Mouse (Mus musculus) brain, embryonic 14.5 days (tissue): ENCODE data around the gene Nisch. TPM values are rescaled to one million over a fixed set of nuclear protein-coding genes. Genes with fewer than 3 reads are reported as not detected.

Source experiments
- DNase-seq: peaks from one replicate; pipeline ENCODE4 v3.0.0-alpha.2; 2011; ENCODE audit warnings: low read depth
- CTCF ChIP-seq: fragments of 200-500 bp; IDR thresholded peaks from 2 replicates; pipeline ENCODE4 v1.5.1; 2012; ENCODE audit warnings: inconsistent platforms, mild to moderate bottlenecking, moderate library complexity, borderline replicate concordance; ENCODE audit not compliant: insufficient read depth, insufficient read length; ENCODE audit errors: extremely low read depth
- POLR2A ChIP-seq: fragments of 200-500 bp; IDR thresholded peaks from 2 replicates; pipeline ENCODE4 v1.6.1; 2012; ENCODE audit warnings: mild to moderate bottlenecking, inconsistent platforms, borderline replicate concordance; ENCODE audit not compliant: poor library complexity, insufficient read depth, insufficient read length, severe bottlenecking; ENCODE audit errors: extremely low read depth
- polyA plus RNA-seq: library from polyadenylated mRNA; depleted of rRNA; stranded (reverse); fragments of >200 nt; gene quantifications from 2 replicates; pipeline ENCODE4 v1.2.3, GENCODE M21; 2012

Gene Nisch
- polyA plus RNA-seq, 1 experiment = 506 TPM

- no peak for TF ChIP-seq CTCF
- TF ChIP-seq POLR2A = no peak
- DNase-seq = no peak
Measured at GRCm38 (mm10) chr14:31169508-31169907, 47.2 kb downstream of the Nisch start.

GRCm38 (mm10) chr14:31168425-31168824, 48.3 kb downstream of the Nisch start, which contains the start of gene Stab1:
Gene Stab1, minus strand, starts transcription at chr14:31168641.
- no peak for TF ChIP-seq POLR2A
- TF ChIP-seq CTCF = no peak
- DNase-seq = no peak

- DNase-seq = peak; percentile 52
- TF ChIP-seq POLR2A (no peak), CTCF (no peak)
Measured at GRCm38 (mm10) chr14:31166827-31167226, 49.9 kb downstream of the Nisch start.

- no peak for TF ChIP-seq CTCF
- TF ChIP-seq POLR2A = no peak
- DNase-seq = peak; percentile 15
Measured at GRCm38 (mm10) chr14:31165991-31166630, 50.6 kb downstream of the Nisch start.

- no peak for DNase-seq
- TF ChIP-seq CTCF = no peak
- TF ChIP-seq POLR2A = no peak
Measured at GRCm38 (mm10) chr14:31165458-31165857, 51.3 kb downstream of the Nisch start.

GRCm38 (mm10) chr14:31165010-31165409, 51.7 kb downstream of the Nisch start:
- TF ChIP-seq POLR2A = no peak
- no peak for TF ChIP-seq CTCF
- DNase-seq = no peak

- DNase-seq = peak; percentile 52
- TF ChIP-seq POLR2A = no peak
Measured at GRCm38 (mm10) chr14:31164067-31164466, 52.7 kb downstream of the Nisch start.

GRCm38 (mm10) chr14:31161638-31162037, 55.1 kb downstream of the Nisch start:
- TF ChIP-seq CTCF (no peak), POLR2A (no peak)
- no peak for DNase-seq

- DNase-seq = no peak
- TF ChIP-seq POLR2A (no peak), CTCF (no peak)
Measured at GRCm38 (mm10) chr14:31161191-31161590, 55.6 kb downstream of the Nisch start.

GRCm38 (mm10) chr14:31160196-31161150, 56.3 kb downstream of the Nisch start:
- no peak for DNase-seq
- TF ChIP-seq POLR2A (no peak), CTCF (no peak)

- no peak for DNase-seq
Measured at GRCm38 (mm10) chr14:31145694-31146093, 71.1 kb downstream of the Nisch start.

GRCm38 (mm10) chr14:31141011-31141410, 75.7 kb downstream of the Nisch start:
- TF ChIP-seq CTCF = no peak
- no peak for TF ChIP-seq POLR2A

More at GRCm38 (mm10) chr14:31145694-31146093, 71.1 kb downstream of the Nisch start:
- no peak for TF ChIP-seq CTCF
- no peak for TF ChIP-seq POLR2A

GRCm38 (mm10) chr14:31140141-31140540, 76.6 kb downstream of the Nisch start:
- DNase-seq = no peak

More at GRCm38 (mm10) chr14:31141011-31141410, 75.7 kb downstream of the Nisch start:
- no peak for DNase-seq

More at GRCm38 (mm10) chr14:31140141-31140540, 76.6 kb downstream of the Nisch start:
- TF ChIP-seq POLR2A (no peak), CTCF (no peak)
